Mouse (Mus musculus) lung, postnatal 10 days (tissue): ENCODE data around the gene Gm21477.
"Not testable (repeated sequence)": the region's sequence is repeated elsewhere in the genome, so short reads cannot be mapped to it uniquely, and the experiment has no call there.

ENCODE experiments used
- DNase-seq: peaks from one replicate; pipeline ENCODE4 v3.0.0; 2021

The Gm21477 gene

GRCm38 (mm10) chrY:87116521-87116920, at the start of gene Gm21477:
Gm21477 (plus strand) TSS chrY:87116821.
- not testable (repeated sequence) for DNase-seq
